Mouse (Mus musculus) small intestine, adult 2 months (tissue): ENCODE data around the gene Tmem176a.

Experiments used
- CTCF ChIP-seq: fragments of 200-500 bp; IDR thresholded peaks from 2 replicates; pipeline ENCODE4 v1.5.1; 2012; ENCODE audit warnings: low read depth, mild to moderate bottlenecking, control low read depth, inconsistent platforms, low read length, moderate library complexity, mixed read lengths; ENCODE audit not compliant: insufficient replicate concordance, insufficient read length; ENCODE audit errors: extremely low read depth
- POLR2A ChIP-seq: fragments of 200-500 bp; IDR thresholded peaks from 2 replicates; pipeline ENCODE4 v1.6.1; 2012; ENCODE audit warnings: low read depth, mild to moderate bottlenecking, control low read depth, inconsistent platforms, low read length, moderate library complexity

DNA sequence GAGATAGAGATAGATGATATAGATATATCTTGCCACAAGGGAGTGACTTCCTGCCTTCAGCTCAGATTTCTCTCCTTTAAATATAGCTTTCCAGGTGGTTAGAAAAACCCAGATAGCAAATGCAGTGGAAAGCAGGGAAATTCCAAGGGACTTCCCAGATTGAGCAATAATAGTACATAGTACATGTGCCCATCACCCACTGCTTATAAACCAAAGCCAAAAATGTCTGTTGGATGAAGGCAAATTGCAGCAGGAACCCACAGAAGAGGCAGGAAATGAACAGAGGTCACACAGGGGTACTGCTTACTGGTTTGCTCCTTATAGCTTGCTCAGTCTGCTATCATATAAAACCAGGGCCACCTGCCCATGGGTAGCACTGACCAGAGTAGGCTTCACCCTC, 11.1 kb upstream of the Tmem176a start:
- TF ChIP-seq CTCF (no peak), POLR2A (no peak)
